Mouse (Mus musculus) ES-Bruce4 (cell line): ENCODE data around the gene C8a. TPM values are rescaled to one million over a fixed set of nuclear protein-coding genes. Genes with fewer than 3 reads are reported as not detected.
A peak's percentile ranks its signal among the peaks of the same experiment; 100 is the strongest.

Source experiments
- H3K27ac ChIP-seq: 2 replicates; pipeline ENCODE4 v1.5.1; 2012; ENCODE audit warnings: low read length, inconsistent platforms; ENCODE audit not compliant: insufficient read depth
- H3K27me3 ChIP-seq: 2 replicates; pipeline ENCODE4 v1.6.1; 2012; ENCODE audit warnings: mild to moderate bottlenecking, low read length, inconsistent platforms; ENCODE audit not compliant: control insufficient read depth, poor library complexity, insufficient read depth, severe bottlenecking
- H3K36me3 ChIP-seq: 2 replicates; pipeline ENCODE4 v1.6.1; 2012; ENCODE audit warnings: inconsistent platforms, mild to moderate bottlenecking, low read length, moderate library complexity; ENCODE audit not compliant: control insufficient read depth, poor library complexity, insufficient read depth, severe bottlenecking
- H3K4me1 ChIP-seq: one replicate; pipeline ENCODE4 v1.8.1; 2011; ENCODE audit warnings: low read length; ENCODE audit not compliant: control insufficient read depth, insufficient read depth
- H3K4me3 ChIP-seq: 2 replicates; pipeline ENCODE4 v1.5.1; 2011; ENCODE audit warnings: low read depth, mild to moderate bottlenecking, low read length
- H3K9ac ChIP-seq: 2 replicates; pipeline ENCODE4 v1.6.1; 2012; ENCODE audit warnings: low read depth, mild to moderate bottlenecking, inconsistent platforms; ENCODE audit not compliant: poor library complexity, severe bottlenecking
- H3K9me3 ChIP-seq: replicated peaks from 2 replicates; pipeline ENCODE4 v1.6.1; 2012; ENCODE audit warnings: mild to moderate bottlenecking, low read length, inconsistent platforms; ENCODE audit not compliant: control insufficient read depth, poor library complexity, insufficient read depth, severe bottlenecking
- CTCF ChIP-seq: IDR thresholded peaks from one replicate; pipeline ENCODE4 v1.8.1; 2011; ENCODE audit warnings: low read depth, low read length
- EP300 ChIP-seq: IDR thresholded peaks from 2 replicates; pipeline ENCODE4 v1.6.1; 2011; ENCODE audit warnings: low read depth, low read length; ENCODE audit not compliant: insufficient read depth
- POLR2A ChIP-seq: IDR thresholded peaks from one replicate; pipeline ENCODE4 v1.8.1; 2011; ENCODE audit warnings: low read length; ENCODE audit not compliant: insufficient read depth
- polyA plus RNA-seq: library from polyadenylated mRNA; stranded (reverse); fragments of >200 nt; gene quantifications from 2 replicates; pipeline ENCODE4 v1.2.4, GENCODE M21; 2011; ENCODE audit warnings: low read depth; ENCODE audit not compliant: missing spikeins, insufficient read depth, insufficient read length

C8a gene
- polyA plus RNA-seq, 1 experiment, result not detected

GRCm38 (mm10) chr4:104817509-104817908, 58.7 kb downstream of the C8a start:
- no peak for TF ChIP-seq POLR2A
- no peak for TF ChIP-seq CTCF
- TF ChIP-seq EP300, result no peak
- Histone ChIP-seq H3K27ac (no peak overlapping the region), H3K4me3 (no peak overlapping the region), H3K27me3 (no peaks in the 10 kb centered on the region; the same call in 1 of the 2 replicates), H3K36me3 (no peaks in the 10 kb centered on the region), H3K9ac (no peak overlapping the region), H3K4me1 (no peaks in the 10 kb centered on the region), H3K9me3 (no peaks in the 10 kb centered on the region; the same call in 1 of the 2 replicates)

- Histone ChIP-seq H3K27me3 (no peaks in the 10 kb centered on the region; the same call in 1 of the 2 replicates), H3K4me3 (no peak overlapping the region), H3K9me3 (no peaks in the 10 kb centered on the region; the same call in 1 of the 2 replicates), H3K4me1 (no peaks in the 10 kb centered on the region), H3K27ac (no peak overlapping the region), H3K9ac (no peak overlapping the region), H3K36me3 (no peaks in the 10 kb centered on the region)
- TF ChIP-seq POLR2A (no peak), CTCF (no peak), EP300 (no peak)
These were observed 59.5 kb downstream of the C8a start for GRCm38 (mm10) chr4:104816519-104817232.

GRCm38 (mm10) chr4:104813617-104814016, 62.6 kb downstream of the C8a start:
- no peaks in the 10 kb centered on the region for H3K27me3 ChIP-seq
- TF ChIP-seq CTCF, result no peak
- peak; percentile 59; the same call in 1 of the 2 replicates for TF ChIP-seq EP300
- H3K9me3 ChIP-seq, result no peaks in the 10 kb centered on the region; the same call in 1 of the 2 replicates
- H3K36me3 ChIP-seq, result no peaks in the 10 kb centered on the region
- no peaks in the 10 kb centered on the region for H3K4me1 ChIP-seq
- H3K9ac ChIP-seq, result no peak overlapping the region
- no peak overlapping the region for H3K4me3 ChIP-seq
- H3K27ac ChIP-seq, result no peak overlapping the region

GRCm38 (mm10) chr4:104810710-104811286, 65.4 kb downstream of the C8a start:
- H3K4me1 ChIP-seq, result no peaks in the 10 kb centered on the region

GRCm38 (mm10) chr4:104805414-104806257, 70.6 kb downstream of the C8a start:
- Histone ChIP-seq H3K27me3 (no peaks in the 10 kb centered on the region), H3K36me3 (no peaks in the 10 kb centered on the region), H3K4me1 (peaks cover 2% of the 10 kb centered on the region), H3K9ac (no peak overlapping the region), H3K9me3 (no peaks in the 10 kb centered on the region), H3K4me3 (no peak overlapping the region), H3K27ac (no peak overlapping the region)
- TF ChIP-seq CTCF (no peak), POLR2A (no peak), EP300 (no peak)

More at GRCm38 (mm10) chr4:104810710-104811286, 65.4 kb downstream of the C8a start:
- Histone ChIP-seq H3K27ac (no peak overlapping the region), H3K27me3 (no peaks in the 10 kb centered on the region), H3K36me3 (no peaks in the 10 kb centered on the region), H3K4me3 (no peak overlapping the region), H3K9ac (no peak overlapping the region), H3K9me3 (no peaks in the 10 kb centered on the region)
- TF ChIP-seq EP300 (no peak), CTCF (no peak), POLR2A (no peak)
